Mouse (Mus musculus) embryonic facial prominence, embryonic 10.5 days (tissue): ENCODE data around the gene Tm4sf20. TPM values are rescaled to one million over a fixed set of nuclear protein-coding genes. Genes with fewer than 3 reads are reported as not detected.
A peak's percentile ranks its signal among the peaks of the same experiment; 100 is the strongest.

ENCODE experiments used
- DNase-seq: peaks from one replicate; pipeline ENCODE4 v3.0.0-alpha.2; 2017; ENCODE audit warnings: low spot score
- H3K27ac ChIP-seq: fragments of 300-500 bp; sonication (generic); replicated peaks from 2 replicates; pipeline ENCODE4 v1.5.1; 2016; ENCODE audit warnings: mild to moderate bottlenecking
- H3K27me3 ChIP-seq: fragments of 300-500 bp; sonication (generic); replicated peaks from 2 replicates; pipeline ENCODE4 v1.6.1; 2016; ENCODE audit warnings: low read depth, mild to moderate bottlenecking; ENCODE audit not compliant: poor library complexity, severe bottlenecking
- H3K36me3 ChIP-seq: fragments of 300-500 bp; sonication (generic); replicated peaks from 2 replicates; pipeline ENCODE4 v1.6.1; 2016; ENCODE audit warnings: mild to moderate bottlenecking, moderate library complexity
- H3K4me1 ChIP-seq: fragments of 300-500 bp; sonication (generic); 2 replicates; pipeline ENCODE4 v1.6.1; 2016
- H3K4me3 ChIP-seq: fragments of 300-500 bp; sonication (generic); 2 replicates; pipeline ENCODE4 v1.5.1; 2016; ENCODE audit warnings: mild to moderate bottlenecking, moderate library complexity
- H3K9me3 ChIP-seq: fragments of 300-500 bp; sonication (generic); 2 replicates; pipeline ENCODE4 v1.6.1; 2016; ENCODE audit warnings: mild to moderate bottlenecking
- WGBS: fragments of 180-500 bp; shearing (Covaris S2); methylation state at CpG from one replicate; pipeline ENCODE4 v1.1.7; 2016; 5-methylcytosine and 5-hydroxymethylcytosine counted together
- polyA plus RNA-seq: library from polyadenylated mRNA; unstranded; fragments of >200 nt; fragmentation: Nextera tagmentation; extraction: Ambion mirVana; gene quantifications from 2 replicates; pipeline ENCODE4 v1.2.1, GENCODE M21; 2016

Tm4sf20 gene
- polyA plus RNA-seq, 1 experiment from 2014 or later: 0.25 TPM

DNA sequence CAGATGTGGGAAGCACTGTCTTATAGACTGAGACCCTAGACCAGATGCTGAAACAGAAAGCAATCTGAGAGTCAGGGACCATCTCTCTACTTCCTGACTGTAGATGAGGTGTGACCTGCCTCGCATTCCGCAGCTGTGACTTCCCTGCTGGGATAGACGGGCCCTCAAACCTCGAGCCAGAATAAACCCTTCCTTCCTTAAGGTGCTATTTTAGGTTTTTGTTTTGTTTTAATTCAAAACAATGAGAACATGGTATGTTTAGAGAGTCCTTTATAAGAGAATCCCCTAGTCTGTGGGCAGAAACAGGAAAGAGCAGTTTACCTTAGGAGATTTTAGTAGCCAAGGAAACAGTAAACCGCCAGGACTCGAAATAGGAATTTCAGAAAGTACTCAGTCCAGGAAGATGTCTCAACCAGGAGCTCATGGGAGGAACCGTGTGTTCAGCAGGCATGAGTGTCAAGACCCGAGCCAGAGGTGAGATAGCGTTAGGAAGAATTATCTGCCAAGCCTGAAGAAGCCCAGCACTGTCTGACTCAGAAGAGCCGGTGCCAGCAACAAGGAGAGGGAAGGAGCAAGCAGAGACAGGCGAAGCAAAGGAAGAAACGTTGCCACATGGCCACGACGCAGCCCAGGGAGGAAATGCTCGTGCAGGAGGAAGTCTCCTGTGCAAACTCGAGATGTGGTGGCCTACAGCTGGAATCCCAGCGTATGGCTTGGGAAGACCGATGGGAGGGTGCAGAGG lies 27.6 kb upstream of the Tm4sf20 start:
- Histone ChIP-seq H3K4me1 (0 out of 2 replicates have a peak, but pooled peaks cover 3% of the 10 kb centered on the region), H3K27me3 (no peaks in the 10 kb centered on the region), H3K9me3 (no peaks in the 10 kb centered on the region), H3K4me3 (no peak overlapping the region), H3K36me3 (no peaks in the 10 kb centered on the region), H3K27ac (no peak overlapping the region)
- WGBS: 77% methylated on average over 18 of the region's 18 CpGs
- DNase-seq: no peak

DNA sequence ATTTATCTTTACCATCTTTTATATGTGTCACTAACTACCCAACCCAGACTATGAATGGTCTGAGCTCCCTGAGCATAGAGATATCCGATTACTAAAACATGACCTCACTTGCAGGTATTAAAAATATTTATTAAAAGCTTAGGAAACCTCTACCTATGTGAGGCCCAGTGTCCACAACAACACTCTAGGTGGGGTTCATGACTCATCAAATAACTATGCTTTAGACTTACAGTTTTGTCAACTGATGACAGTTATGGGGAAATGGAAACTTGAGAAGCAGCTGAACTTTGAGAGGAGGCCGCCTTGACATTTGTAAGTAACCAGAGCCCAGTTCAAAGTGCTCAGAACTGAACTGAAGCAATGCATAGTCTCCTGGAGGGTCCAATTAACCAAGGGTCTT lies 26.9 kb upstream of the Tm4sf20 start:
- H3K9me3 ChIP-seq: no peaks in the 10 kb centered on the region
- WGBS: 87% methylated on average over 2 of the region's 2 CpGs
- no peak overlapping the region for H3K4me3 ChIP-seq
- H3K27me3 ChIP-seq: no peaks in the 10 kb centered on the region
- H3K4me1 ChIP-seq: 0 out of 2 replicates have a peak, but pooled peaks cover 3% of the 10 kb centered on the region
- no peak overlapping the region for H3K27ac ChIP-seq
- no peak for DNase-seq
- H3K36me3 ChIP-seq: no peaks in the 10 kb centered on the region

DNA sequence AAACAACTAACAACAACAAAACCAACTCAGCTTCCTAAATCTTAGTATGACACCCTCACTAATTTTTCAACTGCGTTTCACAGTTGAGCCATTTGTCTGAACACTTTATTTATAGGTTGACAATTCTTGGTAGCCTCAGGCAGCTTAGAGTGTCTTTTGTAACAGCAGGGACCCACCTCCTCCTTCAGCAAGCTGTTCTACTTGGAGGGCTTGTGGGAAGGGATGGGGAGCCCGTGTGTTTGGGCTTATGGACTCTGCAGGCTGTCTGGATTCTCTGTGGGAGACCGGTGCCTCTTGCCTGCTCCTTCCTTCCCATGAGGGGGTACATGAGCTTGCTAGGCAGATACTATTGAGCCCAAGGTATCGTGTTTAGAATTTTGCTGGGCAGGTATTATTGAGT lies 25.7 kb upstream of the Tm4sf20 start:
- no peaks in the 10 kb centered on the region for H3K27me3 ChIP-seq
- H3K4me1 ChIP-seq: 0 out of 2 replicates have a peak, but pooled peaks cover 3% of the 10 kb centered on the region
- H3K9me3 ChIP-seq: no peaks in the 10 kb centered on the region
- no peak overlapping the region for H3K4me3 ChIP-seq
- no peak overlapping the region for H3K27ac ChIP-seq
- no peak for DNase-seq
- no peaks in the 10 kb centered on the region for H3K36me3 ChIP-seq
- 58% methylated on average over 4 of the region's 4 CpGs for WGBS

DNA sequence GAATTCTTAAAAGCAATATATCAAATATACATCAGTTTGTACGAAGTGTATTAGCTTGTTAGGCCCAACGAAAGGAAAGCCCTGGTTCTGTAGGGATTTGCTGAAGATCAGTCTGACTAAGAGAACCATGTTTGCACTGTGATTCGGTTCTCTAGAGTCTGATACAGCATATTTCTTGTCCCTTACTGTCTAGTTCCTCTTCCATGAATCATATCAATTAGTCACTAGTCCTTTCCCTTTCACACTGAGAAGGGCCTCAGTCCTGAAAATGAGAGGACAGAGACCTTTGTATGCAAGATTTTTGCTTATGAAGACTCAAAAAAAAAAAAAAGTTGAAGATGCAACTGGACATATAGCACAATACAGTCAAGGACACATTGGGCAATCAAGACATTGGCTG lies 24.8 kb upstream of the Tm4sf20 start:
- no peaks in the 10 kb centered on the region for H3K36me3 ChIP-seq
- H3K4me3 ChIP-seq: no peak overlapping the region
- H3K27me3 ChIP-seq: no peaks in the 10 kb centered on the region
- 88% methylated on average over 3 of the region's 3 CpGs for WGBS
- no peaks in the 10 kb centered on the region for H3K9me3 ChIP-seq
- DNase-seq: no peak
- no peak overlapping the region for H3K27ac ChIP-seq
- H3K4me1 ChIP-seq: 0 out of 2 replicates have a peak, but pooled peaks cover 5% of the 10 kb centered on the region

DNA sequence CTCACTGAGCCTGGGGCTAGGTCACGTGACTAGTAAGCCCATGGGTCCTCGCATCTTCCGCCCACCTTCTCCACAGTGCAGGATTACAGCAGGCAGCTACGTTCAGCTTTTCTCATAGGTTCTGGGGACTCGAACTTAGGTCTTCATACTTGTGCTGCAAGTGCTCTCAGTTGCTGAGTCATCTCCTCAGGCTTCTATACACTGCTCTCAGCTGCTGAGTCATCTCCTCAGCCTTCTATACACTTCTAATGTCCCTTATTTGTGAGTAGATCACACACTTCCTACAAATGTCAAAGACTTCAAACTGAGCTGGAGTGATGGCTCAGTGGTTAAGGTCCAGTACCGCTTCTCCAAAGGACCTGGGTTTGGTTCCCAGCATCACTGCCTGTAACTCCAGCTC lies 24.0 kb upstream of the Tm4sf20 start:
- H3K36me3 ChIP-seq: no peaks in the 10 kb centered on the region
- no peak overlapping the region for H3K4me3 ChIP-seq
- H3K27ac ChIP-seq: no peak overlapping the region
- WGBS: 91% methylated on average over 6 of the region's 6 CpGs
- no peaks in the 10 kb centered on the region for H3K27me3 ChIP-seq
- no peak for DNase-seq
- 0 out of 2 replicates have a peak, but pooled peaks cover 8% of the 10 kb centered on the region for H3K4me1 ChIP-seq
- H3K9me3 ChIP-seq: no peaks in the 10 kb centered on the region

DNA sequence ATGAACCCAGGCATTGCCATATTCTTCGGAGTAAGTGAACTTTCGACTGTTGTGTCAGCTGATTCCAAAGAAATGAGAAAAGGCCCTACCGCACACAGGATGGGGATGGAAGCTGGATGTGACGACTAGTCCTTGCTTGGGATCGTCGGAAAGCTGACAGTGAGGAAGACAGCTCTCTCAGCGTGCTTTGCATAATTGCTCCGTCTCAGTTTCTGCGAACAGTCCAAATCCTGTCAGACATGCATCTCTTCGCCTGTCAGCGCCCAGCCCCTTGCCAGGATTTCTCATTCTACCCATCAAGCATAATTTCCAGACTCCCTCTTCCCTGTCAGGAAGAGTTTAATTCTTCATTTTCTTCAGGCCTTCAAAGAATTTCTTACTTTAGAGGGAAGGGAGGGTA lies 22.8 kb upstream of the Tm4sf20 start:
- 89% methylated on average over 11 of the region's 11 CpGs for WGBS
- H3K9me3 ChIP-seq: no peaks in the 10 kb centered on the region
- no peaks in the 10 kb centered on the region for H3K36me3 ChIP-seq
- H3K27ac ChIP-seq: no peak overlapping the region
- H3K27me3 ChIP-seq: no peaks in the 10 kb centered on the region
- no peak overlapping the region for H3K4me3 ChIP-seq
- 0 out of 2 replicates have a peak, but pooled peaks cover 7% of the 10 kb centered on the region for H3K4me1 ChIP-seq
- DNase-seq: no peak

DNA sequence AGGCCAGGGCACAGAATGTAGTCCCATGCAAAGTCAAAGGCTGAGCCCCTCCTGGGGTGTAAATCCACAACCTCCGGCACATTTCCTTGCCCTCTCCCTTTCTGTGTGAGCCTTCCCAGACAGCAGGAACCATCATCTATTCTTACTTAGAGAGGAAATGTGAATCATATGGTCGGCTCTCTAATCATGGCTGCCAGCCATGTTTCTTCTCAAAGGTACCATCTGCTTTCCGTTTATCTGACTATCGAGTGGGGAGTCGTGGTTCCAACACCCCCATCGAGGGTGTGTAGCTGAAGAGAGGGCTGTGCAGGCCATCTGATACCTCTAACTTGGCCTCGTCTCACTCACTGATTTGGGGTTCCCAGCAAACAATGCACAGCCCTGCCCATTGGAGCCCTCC lies 19.8 kb upstream of the Tm4sf20 start:
- no peaks in the 10 kb centered on the region for H3K9me3 ChIP-seq
- 0 out of 2 replicates have a peak, but pooled peaks cover 5% of the 10 kb centered on the region for H3K4me1 ChIP-seq
- DNase-seq: no peak
- no peak overlapping the region for H3K27ac ChIP-seq
- 60% methylated on average over 7 of the region's 7 CpGs for WGBS
- H3K4me3 ChIP-seq: no peak overlapping the region
- no peaks in the 10 kb centered on the region for H3K36me3 ChIP-seq
- H3K27me3 ChIP-seq: no peaks in the 10 kb centered on the region

DNA sequence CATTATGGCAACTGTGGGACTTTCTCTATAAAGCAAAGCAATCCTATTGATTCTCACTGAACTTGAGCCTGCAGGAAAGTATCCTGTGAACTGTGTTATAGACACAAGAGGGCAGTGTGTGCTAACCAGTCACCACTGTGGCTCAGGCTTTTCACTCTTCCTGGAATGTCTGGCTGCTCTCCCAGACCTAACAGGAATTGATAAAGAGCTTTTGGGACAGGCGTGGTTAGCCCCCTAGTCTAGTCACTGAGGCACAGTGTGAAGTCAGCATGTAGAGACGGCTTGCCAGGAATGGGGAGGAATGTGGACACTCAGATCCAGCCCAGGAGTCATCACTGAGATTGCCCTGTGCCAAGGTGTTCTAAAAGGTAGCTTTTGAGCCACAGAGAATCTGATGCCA lies 19.2 kb upstream of the Tm4sf20 start:
- peak; percentile 47 for DNase-seq
- H3K4me3 ChIP-seq: no peak overlapping the region
- H3K9me3 ChIP-seq: no peaks in the 10 kb centered on the region
- H3K27me3 ChIP-seq: no peaks in the 10 kb centered on the region
- H3K27ac ChIP-seq: no peak overlapping the region
- 0 out of 2 replicates have a peak, but pooled peaks cover 5% of the 10 kb centered on the region for H3K4me1 ChIP-seq
- 9% methylated on average over 2 of the region's 2 CpGs for WGBS
- H3K36me3 ChIP-seq: no peaks in the 10 kb centered on the region

DNA sequence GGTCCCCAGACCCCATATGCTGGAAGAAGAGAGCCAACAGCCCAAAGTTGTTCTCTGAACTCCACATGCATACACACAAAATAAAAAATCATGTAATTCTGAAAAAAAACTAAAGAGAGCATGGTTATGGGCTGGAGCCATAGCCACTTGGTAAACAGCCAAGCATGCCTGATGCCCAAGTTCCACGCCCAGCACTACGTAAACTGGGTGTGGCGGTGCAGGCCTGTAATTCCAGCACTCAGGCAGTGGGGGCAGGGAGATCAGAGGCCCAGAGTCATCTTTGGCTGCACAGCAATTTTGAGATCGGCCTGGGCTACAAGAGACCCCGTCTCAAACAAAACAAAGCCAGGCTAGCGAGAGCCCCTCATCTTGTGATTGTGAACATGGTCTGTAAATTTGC lies 17.3 kb upstream of the Tm4sf20 start:
- Histone ChIP-seq H3K4me1 (0 out of 2 replicates have a peak, but pooled peaks cover 5% of the 10 kb centered on the region), H3K9me3 (no peaks in the 10 kb centered on the region), H3K27ac (no peak overlapping the region), H3K27me3 (no peaks in the 10 kb centered on the region), H3K4me3 (no peak overlapping the region), H3K36me3 (no peaks in the 10 kb centered on the region)
- DNase-seq: no peak
- WGBS: 78% methylated on average over 6 of the region's 6 CpGs

DNA sequence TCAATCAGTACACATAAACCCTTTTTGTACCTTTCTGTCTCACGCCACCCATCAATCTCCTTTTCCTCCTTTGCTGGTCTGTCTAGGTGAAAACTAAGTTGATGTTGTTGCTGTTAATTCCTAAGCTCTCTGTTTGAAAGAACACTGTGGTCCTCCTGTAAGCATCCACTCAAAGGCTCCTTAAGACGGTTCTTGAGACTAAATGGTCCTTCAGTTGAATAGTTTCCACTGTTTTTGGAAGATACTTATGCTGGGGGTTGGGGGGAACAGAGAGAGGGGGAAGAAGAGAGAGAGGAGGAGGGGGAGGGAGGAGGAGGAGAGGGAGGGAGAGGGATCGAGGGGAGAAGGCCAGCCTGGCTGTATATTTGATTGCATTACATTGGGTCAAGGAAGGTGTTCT lies 15.3 kb upstream of the Tm4sf20 start:
- WGBS: 69% methylated on average over 3 of the region's 3 CpGs
- Histone ChIP-seq H3K36me3 (no peaks in the 10 kb centered on the region), H3K27ac (no peak overlapping the region), H3K9me3 (no peaks in the 10 kb centered on the region), H3K4me3 (no peak overlapping the region), H3K4me1 (0 out of 2 replicates have a peak, but pooled peaks cover 5% of the 10 kb centered on the region), H3K27me3 (no peaks in the 10 kb centered on the region)
- DNase-seq: no peak

DNA sequence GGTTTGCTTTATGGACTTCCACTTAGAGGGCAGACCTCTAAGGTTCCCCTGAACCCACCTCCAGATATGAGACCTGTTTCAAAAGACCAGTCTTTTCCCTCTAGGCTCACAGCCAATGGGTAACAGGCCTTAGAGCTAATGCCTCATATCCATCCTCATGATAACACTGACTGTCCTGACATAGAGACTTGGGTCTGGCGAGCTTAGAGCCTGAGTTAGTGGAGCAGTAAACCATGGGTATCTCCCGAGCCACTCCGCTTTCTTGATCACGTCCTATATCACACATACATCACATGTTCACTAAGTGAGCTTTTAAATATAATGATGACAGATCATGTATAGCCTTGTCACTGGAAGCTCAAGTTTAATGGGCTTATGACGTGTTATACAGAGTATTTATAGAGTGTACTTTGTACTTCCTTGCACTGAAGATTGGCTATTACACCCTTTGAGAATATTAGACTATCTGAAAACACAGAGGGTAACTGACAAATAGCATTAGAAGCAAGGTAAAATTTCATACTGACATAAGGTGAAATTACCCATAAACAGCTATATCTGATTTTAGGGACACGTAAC lies 11.2 kb upstream of the Tm4sf20 start:
- no peaks in the 10 kb centered on the region for H3K9me3 ChIP-seq
- no peak for DNase-seq
- 88% methylated on average over 6 of the region's 6 CpGs for WGBS
- no peaks in the 10 kb centered on the region for H3K4me1 ChIP-seq
- H3K27me3 ChIP-seq: no peaks in the 10 kb centered on the region
- H3K27ac ChIP-seq: no peak overlapping the region
- H3K4me3 ChIP-seq: no peak overlapping the region
- H3K36me3 ChIP-seq: no peaks in the 10 kb centered on the region

DNA sequence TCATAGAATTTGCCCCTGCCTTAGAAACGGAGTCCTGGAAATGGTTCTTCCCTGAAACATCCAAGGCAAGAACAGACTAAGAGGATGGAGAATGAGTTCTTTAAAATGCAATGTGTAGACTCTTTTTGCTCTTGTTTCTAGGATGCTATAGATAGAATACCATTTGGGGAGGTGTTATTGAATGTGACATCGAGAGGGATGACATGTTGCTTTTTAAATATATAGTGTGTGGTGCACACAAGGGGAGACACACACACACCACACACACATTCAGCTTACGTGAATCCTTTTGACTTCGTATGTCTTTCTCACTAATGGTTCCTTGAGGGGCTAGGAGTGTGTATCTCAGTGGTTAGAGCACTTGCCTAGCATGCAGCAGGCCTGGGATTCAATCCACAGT lies 7.0 kb upstream of the Tm4sf20 start:
- no peak for DNase-seq
- Histone ChIP-seq H3K27ac (no peak overlapping the region), H3K36me3 (no peaks in the 10 kb centered on the region; the same call in 1 of the 2 replicates), H3K9me3 (no peaks in the 10 kb centered on the region), H3K4me1 (no peaks in the 10 kb centered on the region), H3K27me3 (no peaks in the 10 kb centered on the region), H3K4me3 (no peak overlapping the region)
- WGBS: 95% methylated on average over 4 of the region's 4 CpGs

DNA sequence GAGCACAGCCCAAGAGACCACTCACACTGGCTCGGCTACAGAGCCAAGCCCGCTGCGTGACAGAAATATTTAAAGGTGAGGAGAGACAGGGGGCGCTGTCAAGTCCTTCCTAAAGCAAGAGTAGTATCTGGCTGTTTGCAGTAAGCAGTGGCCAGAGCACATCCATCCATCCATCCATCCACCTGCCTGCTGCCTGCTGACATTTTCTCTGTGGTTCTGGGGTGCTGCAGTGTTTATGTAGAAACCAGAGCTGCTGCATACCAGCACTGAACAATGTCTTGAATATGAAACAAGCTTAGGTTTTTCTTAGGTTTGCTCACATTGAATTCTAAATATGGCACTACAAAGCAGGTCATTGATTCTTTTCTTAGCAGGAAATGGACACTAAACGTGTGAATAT lies 4.9 kb upstream of the Tm4sf20 start:
- no peak overlapping the region for H3K27ac ChIP-seq
- DNase-seq: no peak
- H3K9me3 ChIP-seq: no peaks in the 10 kb centered on the region
- no peaks in the 10 kb centered on the region; the same call in 1 of the 2 replicates for H3K36me3 ChIP-seq
- H3K4me1 ChIP-seq: no peaks in the 10 kb centered on the region
- H3K4me3 ChIP-seq: no peak overlapping the region
- H3K27me3 ChIP-seq: no peaks in the 10 kb centered on the region
- WGBS: 75% methylated on average over 5 of the region's 5 CpGs
